Mouse (Mus musculus) liver, postnatal 0 days (tissue): ENCODE measurements around the gene Med29. TPM values are rescaled to one million over a fixed set of nuclear protein-coding genes. Genes with fewer than 3 reads are reported as not detected.

Source experiments
- ATAC-seq: fragments of 200-750 bp; cut with Nextera tagmentation; 2 replicates; pipeline ENCODE4 v1.8.0; 2017; ENCODE audit warnings: mild to moderate bottlenecking, moderate library complexity
- DNase-seq: peaks from one replicate; pipeline ENCODE4 v3.0.0-alpha.2; 2016
- H3K27ac ChIP-seq: fragments of 300-500 bp; sonication (generic); 2 replicates; pipeline ENCODE4 v1.5.1; 2014; ENCODE audit warnings: antibody characterized with exemption, moderate library complexity, mild to moderate bottlenecking, low read depth
- H3K27me3 ChIP-seq: fragments of 300-500 bp; sonication (generic); 2 replicates; pipeline ENCODE4 v1.6.1; 2014; ENCODE audit warnings: low read length, control low read depth, mixed read lengths; ENCODE audit not compliant: insufficient read depth
- H3K36me3 ChIP-seq: fragments of 300-500 bp; sonication (generic); replicated peaks from 2 replicates; pipeline ENCODE4 v1.6.1; 2014; ENCODE audit warnings: mild to moderate bottlenecking, control low read depth, low read length, moderate library complexity, mixed read lengths; ENCODE audit not compliant: insufficient read depth
- H3K4me1 ChIP-seq: fragments of 300-500 bp; sonication (generic); 2 replicates; pipeline ENCODE4 v1.6.1; 2014; ENCODE audit warnings: antibody characterized with exemption, mild to moderate bottlenecking, control low read depth; ENCODE audit not compliant: insufficient read depth
- H3K4me2 ChIP-seq: fragments of 300-500 bp; sonication (generic); 2 replicates; pipeline ENCODE4 v1.6.1; 2014; ENCODE audit warnings: low read depth, mild to moderate bottlenecking, low read length, moderate library complexity, mixed read lengths
- H3K4me3 ChIP-seq: fragments of 300-500 bp; sonication (generic); 2 replicates; pipeline ENCODE4 v1.5.1; 2014; ENCODE audit warnings: low read depth, low read length
- H3K9ac ChIP-seq: fragments of 300-500 bp; sonication (generic); replicated peaks from 2 replicates; pipeline ENCODE4 v1.6.1; 2014; ENCODE audit warnings: mild to moderate bottlenecking, moderate library complexity
- H3K9me3 ChIP-seq: fragments of 300-500 bp; sonication (generic); 2 replicates; pipeline ENCODE4 v1.6.1; 2016; ENCODE audit warnings: mild to moderate bottlenecking, control low read depth, low read length, mixed read lengths
- CTCF ChIP-seq: sonication (generic); IDR thresholded peaks from 2 replicates; pipeline ENCODE4 v1.5.1; 2016; ENCODE audit warnings: antibody characterized with exemption, low read depth
- EP300 ChIP-seq: IDR thresholded peaks from 2 replicates; pipeline ENCODE4 v1.6.1; 2016; ENCODE audit warnings: antibody characterized with exemption, low read depth, mild to moderate bottlenecking
- WGBS: fragments of 180-500 bp; shearing (Covaris S2); extraction: QIAGEN DNeasy Blood & Tissue Kit; methylation state at CpG from one replicate; pipeline ENCODE4 v1.1.7; 2014; ENCODE audit not compliant: insufficient replicate concordance; 5-methylcytosine and 5-hydroxymethylcytosine counted together
- polyA plus RNA-seq: library from polyadenylated mRNA; unstranded; fragments of >200 nt; fragmentation: Nextera tagmentation; extraction: Ambion mirVana; gene quantifications from 2 replicates; pipeline ENCODE4 v1.2.1, GENCODE M21; 2015

Med29 gene
- polyA plus RNA-seq, 1 experiment from 2014 or later = 18.6 TPM

GRCm38 (mm10) chr7:28373891-28374495 lies 18.5 kb downstream of the Med29 start:
- H3K4me1 ChIP-seq = peaks cover 48% of the 10 kb centered on the region
- 77% methylated on average over 7 of the region's 7 CpGs for WGBS
- ATAC-seq = no peak

GRCm38 (mm10) chr7:28373131-28373581 lies 19.4 kb downstream of the Med29 start:
- peak; percentile 83 for TF ChIP-seq CTCF
- TF ChIP-seq EP300 = no peak
- H3K9ac ChIP-seq = 0 out of 2 replicates have a peak overlapping the region, but pooled peaks have one; percentile 5
- ATAC-seq (peak; percentile 3), DNase-seq (peak; percentile 84)
- H3K27me3 ChIP-seq = no peaks in the 10 kb centered on the region
- peaks cover 47% of the 10 kb centered on the region for H3K4me1 ChIP-seq
- peak overlapping the region; percentile 96 for H3K4me2 ChIP-seq
- H3K27ac ChIP-seq = peak overlapping the region; percentile 94
- H3K36me3 ChIP-seq = peaks cover 13% of the 10 kb centered on the region
- 1% methylated on average over 9 of the region's 9 CpGs for WGBS
- no peaks in the 10 kb centered on the region for H3K9me3 ChIP-seq
- peak overlapping the region; percentile 82 for H3K4me3 ChIP-seq

More at GRCm38 (mm10) chr7:28373891-28374495, 18.5 kb downstream of the Med29 start:
- H3K27me3 ChIP-seq = no peaks in the 10 kb centered on the region
- peaks cover 14% of the 10 kb centered on the region for H3K36me3 ChIP-seq
- H3K4me3 ChIP-seq = no peak overlapping the region
- no peak overlapping the region for H3K9ac ChIP-seq
- no peak for DNase-seq
- TF ChIP-seq CTCF (no peak), EP300 (no peak)
- H3K27ac ChIP-seq = peak overlapping the region; percentile 100
- H3K4me2 ChIP-seq = no peak overlapping the region
- H3K9me3 ChIP-seq = no peaks in the 10 kb centered on the region

GRCm38 (mm10) chr7:28372251-28373108 lies 20.0 kb downstream of the Med29 start, which contains the start of gene Plekhg2:
Gene Plekhg2 (minus strand): TSS chr7:28372599.
- H3K4me3 ChIP-seq = peak within 1 kb of the TSS; percentile 82
- H3K27ac ChIP-seq = peak within 1 kb of the TSS; percentile 94
- peak; percentile 82 for ATAC-seq
- H3K4me1 ChIP-seq = peaks cover 43% of the 10 kb centered on the region
- H3K9me3 ChIP-seq = no peaks in the 10 kb centered on the region
- H3K4me2 ChIP-seq = peak within 1 kb of the TSS; percentile 96
- H3K9ac ChIP-seq = peak within 1 kb of the TSS; percentile 82
- TF ChIP-seq EP300 (peak; percentile 9; the same call in 1 of the 2 replicates), CTCF (peak; percentile 73)
- WGBS = under 1% methylated on average over 63 of the region's 66 CpGs
- DNase-seq = peak; percentile 97
- no peaks in the 10 kb centered on the region for H3K27me3 ChIP-seq
- peaks cover 7% of the 10 kb centered on the region; the same call in 1 of the 2 replicates for H3K36me3 ChIP-seq

- Histone ChIP-seq H3K27ac (peak overlapping the region; percentile 94), H3K27me3 (no peaks in the 10 kb centered on the region), H3K9ac (peak overlapping the region; percentile 82), H3K4me3 (peak overlapping the region; percentile 82), H3K4me1 (peaks cover 43% of the 10 kb centered on the region), H3K9me3 (no peaks in the 10 kb centered on the region), H3K4me2 (peak overlapping the region; percentile 96), H3K36me3 (0 out of 2 replicates have a peak, but pooled peaks cover 3% of the 10 kb centered on the region)
- 2% methylated on average over 39 of the region's 43 CpGs for WGBS
- ATAC-seq (no peak), DNase-seq (peak; percentile 55)
- TF ChIP-seq EP300 = no peak
- no peak for TF ChIP-seq CTCF
These were observed 21.0 kb downstream of the Med29 start for GRCm38 (mm10) chr7:28371514-28371989.

GRCm38 (mm10) chr7:28370977-28371513 lies 21.5 kb downstream of the Med29 start:
- H3K27ac ChIP-seq = 0 out of 2 replicates have a peak overlapping the region, but pooled peaks have one; percentile 94
- WGBS = 13% methylated on average over 11 of the region's 11 CpGs
- peaks cover 37% of the 10 kb centered on the region for H3K4me1 ChIP-seq
- peak overlapping the region; percentile 82 for H3K4me3 ChIP-seq
- ATAC-seq (no peak), DNase-seq (no peak)
- no peaks in the 10 kb centered on the region for H3K9me3 ChIP-seq
- H3K36me3 ChIP-seq = 0 out of 2 replicates have a peak, but pooled peaks cover 3% of the 10 kb centered on the region
- H3K9ac ChIP-seq = peak overlapping the region; percentile 82
- peak overlapping the region; percentile 96 for H3K4me2 ChIP-seq
- TF ChIP-seq EP300 = no peak
- no peak for TF ChIP-seq CTCF
- no peaks in the 10 kb centered on the region for H3K27me3 ChIP-seq
